In the genomic region with DNA sequence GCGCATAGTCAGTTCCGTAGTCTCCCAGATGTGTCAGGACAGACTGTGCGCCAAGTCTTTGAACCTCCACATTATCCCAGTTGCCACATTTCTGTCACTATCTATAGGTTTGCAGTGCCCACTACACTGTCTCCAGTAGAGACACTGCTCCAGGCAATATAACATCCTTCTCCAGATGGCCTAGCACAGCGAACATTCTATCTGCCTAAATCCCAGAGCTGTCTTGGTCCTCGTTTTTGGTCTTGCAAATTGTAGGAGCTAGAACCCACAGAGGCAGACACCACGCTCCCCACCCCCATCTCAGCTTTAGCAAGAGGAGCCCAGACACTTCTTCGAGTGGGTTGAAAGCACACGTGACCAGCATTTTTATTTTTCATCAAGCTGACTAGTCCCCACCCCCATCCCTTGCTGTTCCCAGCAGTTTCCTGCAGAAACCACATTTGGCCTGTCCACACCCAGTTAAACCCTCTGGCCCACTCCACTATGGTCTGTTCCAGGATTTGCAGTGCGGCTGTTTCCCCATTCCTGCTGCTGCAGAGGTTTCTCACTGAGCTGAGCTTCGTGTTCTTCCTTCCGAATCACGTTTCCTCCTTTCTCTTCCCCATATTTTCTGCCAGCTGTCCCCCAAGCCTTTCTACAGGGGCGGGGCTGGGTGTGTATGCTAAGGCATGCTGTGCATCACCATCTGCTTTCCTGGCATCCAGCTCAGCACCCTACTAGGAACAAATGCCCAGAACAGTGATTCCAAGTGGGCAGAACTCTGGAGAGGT, we compare ENCODE assay signal across 8 mouse cellular contexts. TPM values are rescaled to one million over a fixed set of nuclear protein-coding genes. Genes with fewer than 3 reads are reported as not detected.
DNase-seq lines count a peak whose midpoint lies in the region; ATAC-seq and TF ChIP-seq lines count a peak whose summit lies in the region.

No protein-coding gene starts in this region.

- H3K27me3 ChIP-seq in erythroblast, embryonic 14.5 days (ENCODE audit: control insufficient read depth) = peaks cover 4% of the 10 kb centered on the region; the same call in 1 of the 2 replicates
- H3K27me3 ChIP-seq in heart, embryonic 11.5 days (ENCODE audit: control insufficient read depth, insufficient read depth, low read length) = no peaks in the 10 kb centered on the region
- no peaks in the 10 kb centered on the region for H3K27me3 ChIP-seq in kidney, postnatal 0 days (ENCODE audit: insufficient read depth, low read length)
- H3K27me3 ChIP-seq in midbrain, postnatal 0 days (ENCODE audit: insufficient read depth, low read length) = no peaks in the 10 kb centered on the region

- peaks cover 16% of the 10 kb centered on the region for H3K36me3 ChIP-seq in erythroblast, embryonic 14.5 days (ENCODE audit: control insufficient read depth)
- no peaks in the 10 kb centered on the region for H3K36me3 ChIP-seq in heart, embryonic 11.5 days (ENCODE audit: control insufficient read depth, insufficient read depth, low read length)
- H3K36me3 ChIP-seq in kidney, postnatal 0 days (ENCODE audit: insufficient read depth, low read length) = no peaks in the 10 kb centered on the region
- H3K36me3 ChIP-seq in midbrain, postnatal 0 days (ENCODE audit: insufficient read depth, low read length) = no peaks in the 10 kb centered on the region

- peaks cover 41% of the 10 kb centered on the region for H3K4me1 ChIP-seq in erythroblast, embryonic 14.5 days (ENCODE audit: control insufficient read depth)
- H3K4me1 ChIP-seq in heart, embryonic 11.5 days (ENCODE audit: control insufficient read depth, insufficient read depth, low read length) = peaks cover 13% of the 10 kb centered on the region
- H3K4me1 ChIP-seq in kidney, postnatal 0 days (replicated peaks; ENCODE audit: insufficient read depth, low read length) = peaks cover 5% of the 10 kb centered on the region; the same call in 1 of the 2 replicates
- peaks cover 12% of the 10 kb centered on the region for H3K4me1 ChIP-seq in midbrain, postnatal 0 days (ENCODE audit: insufficient read depth, low read length)

- TF ChIP-seq CTCF in kidney, postnatal 0 days (IDR thresholded peaks at IDR 0.05; ENCODE audit: low read depth) = no peak
- no peak for TF ChIP-seq CTCF in midbrain, postnatal 0 days (IDR thresholded peaks at IDR 0.05)

- peak overlapping the region; percentile 93 for H3K4me3 ChIP-seq in erythroblast, embryonic 14.5 days (replicated peaks)
- peak overlapping the region; percentile 80 for H3K4me3 ChIP-seq in heart, embryonic 11.5 days (ENCODE audit: low read depth, low read length)
- peak overlapping the region; percentile 78 for H3K4me3 ChIP-seq in kidney, postnatal 0 days (replicated peaks; ENCODE audit: low read depth, low read length)
- peak overlapping the region; percentile 69 for H3K4me3 ChIP-seq in midbrain, postnatal 0 days (ENCODE audit: low read depth, low read length)

- WGBS in heart, embryonic 11.5 days (ENCODE audit: insufficient replicate concordance) = 58% methylated on average over 13 of the region's 13 CpGs
- 52% methylated on average over 13 of the region's 13 CpGs for WGBS in kidney, postnatal 0 days
- WGBS in midbrain, postnatal 0 days = 57% methylated on average over 13 of the region's 13 CpGs

- H3K9ac ChIP-seq in heart, embryonic 11.5 days (ENCODE audit: low read depth, low read length) = no peak overlapping the region; the same call in 1 of the 2 replicates
- H3K9ac ChIP-seq in kidney, postnatal 0 days (ENCODE audit: low read depth, low read length) = peak overlapping the region; percentile 72
- peak overlapping the region; percentile 76 for H3K9ac ChIP-seq in midbrain, postnatal 0 days (replicated peaks; ENCODE audit: low read length, poor library complexity, severe bottlenecking)

- no peaks in the 10 kb centered on the region for H3K9me3 ChIP-seq in erythroblast, embryonic 14.5 days (ENCODE audit: control insufficient read depth, low read length)
- H3K9me3 ChIP-seq in heart, embryonic 11.5 days (replicated peaks; ENCODE audit: control insufficient read depth, low read length) = no peaks in the 10 kb centered on the region
- no peaks in the 10 kb centered on the region for H3K9me3 ChIP-seq in kidney, postnatal 0 days (replicated peaks; ENCODE audit: low read length)
- no peaks in the 10 kb centered on the region for H3K9me3 ChIP-seq in midbrain, postnatal 0 days (ENCODE audit: low read length)

- H3K27ac ChIP-seq in heart, embryonic 11.5 days (ENCODE audit: low read depth, low read length) = no peak overlapping the region
- H3K27ac ChIP-seq in kidney, postnatal 0 days = peak overlapping the region; percentile 65
- H3K27ac ChIP-seq in midbrain, postnatal 0 days (ENCODE audit: low read depth, low read length) = peak overlapping the region; percentile 77

- DNase-seq in 3134 (ENCODE audit: extremely low read depth, insufficient read length, low spot score) (peak; percentile 67), adipocyte (ENCODE audit: low spot score) (peak; percentile 90), liver (peak; percentile 57)
- peak; percentile 83 for DNase-seq in kidney, postnatal 0 days (ENCODE audit: low spot score)
- peak; percentile 68 for DNase-seq in midbrain, postnatal 0 days (ENCODE audit: low spot score)
- peak; percentile 46 for DNase-seq in testis, postnatal 14 days (ENCODE audit: low spot score)

- no peak for ATAC-seq in heart, embryonic 11.5 days (replicated peaks; ENCODE audit: insufficient number of reproducible peaks, low FRiP score, low TSS enrichment)
- peak; percentile 14; the same call in 1 of the 2 replicates for ATAC-seq in kidney, postnatal 0 days (replicated peaks; ENCODE audit: low FRiP score, low read depth)
- ATAC-seq in midbrain, postnatal 0 days (ENCODE audit: low FRiP score) = peak; percentile 47

- peak overlapping the region; percentile 95 for H3K4me2 ChIP-seq in heart, embryonic 11.5 days
- peak overlapping the region; percentile 88 for H3K4me2 ChIP-seq in kidney, postnatal 0 days (ENCODE audit: low read length)
- H3K4me2 ChIP-seq in midbrain, postnatal 0 days (ENCODE audit: low read depth, low read length, poor library complexity, severe bottlenecking) = peak overlapping the region; percentile 85

RNA-seq across cellular contexts. Expression of a gene that starts 0.8 kb away (rescaled TPM):
- polyA plus RNA-seq in erythroblast, embryonic 14.5 days (2012) = 1.7 and 2.6 TPM in 2 replicates
- polyA plus RNA-seq in heart, embryonic 11.5 days (2014; fragmentation: Nextera tagmentation; extraction: Ambion mirVana) = 35.0 and 46.7 TPM in 2 replicates
- 30.0 and 33.7 TPM in 2 replicates for polyA plus RNA-seq in kidney, postnatal 0 days (2015; fragmentation: Nextera tagmentation; extraction: Ambion mirVana)
- total RNA-seq in midbrain, postnatal 0 days (2014; rRNA removed) = 35.4 and 42.8 TPM in 2 replicates
- 47.5 and 55.4 TPM in 2 replicates for polyA plus RNA-seq in midbrain, postnatal 0 days (2015; fragmentation: Nextera tagmentation; extraction: Ambion mirVana)

RNA-seq across cellular contexts. Expression of a gene that starts 21.5 kb away (rescaled TPM):
- 8.6 and 9.2 TPM in 2 replicates for polyA plus RNA-seq in erythroblast, embryonic 14.5 days (2012)
- 53.0 and 66.8 TPM in 2 replicates for polyA plus RNA-seq in heart, embryonic 11.5 days (2014; fragmentation: Nextera tagmentation; extraction: Ambion mirVana)
- polyA plus RNA-seq in kidney, postnatal 0 days (2015; fragmentation: Nextera tagmentation; extraction: Ambion mirVana) = 56.0 and 64.8 TPM in 2 replicates
- 203 and 220 TPM in 2 replicates for total RNA-seq in midbrain, postnatal 0 days (2014; rRNA removed)
- 129 TPM in 2 replicates for polyA plus RNA-seq in midbrain, postnatal 0 days (2015; fragmentation: Nextera tagmentation; extraction: Ambion mirVana)
